Mouse (Mus musculus) stomach, postnatal 0 days (tissue): Measurements from ENCODE around the gene Sugp1.

Source experiments
- CTCF ChIP-seq: IDR thresholded peaks from 2 replicates; pipeline ENCODE4 v1.5.1; 2016; ENCODE audit warnings: antibody characterized with exemption, low read depth, mild to moderate bottlenecking, moderate library complexity
- EP300 ChIP-seq: optimal IDR thresholded peaks from 2 replicates; pipeline ENCODE3; 2016; ENCODE audit warnings: antibody characterized with exemption

DNA sequence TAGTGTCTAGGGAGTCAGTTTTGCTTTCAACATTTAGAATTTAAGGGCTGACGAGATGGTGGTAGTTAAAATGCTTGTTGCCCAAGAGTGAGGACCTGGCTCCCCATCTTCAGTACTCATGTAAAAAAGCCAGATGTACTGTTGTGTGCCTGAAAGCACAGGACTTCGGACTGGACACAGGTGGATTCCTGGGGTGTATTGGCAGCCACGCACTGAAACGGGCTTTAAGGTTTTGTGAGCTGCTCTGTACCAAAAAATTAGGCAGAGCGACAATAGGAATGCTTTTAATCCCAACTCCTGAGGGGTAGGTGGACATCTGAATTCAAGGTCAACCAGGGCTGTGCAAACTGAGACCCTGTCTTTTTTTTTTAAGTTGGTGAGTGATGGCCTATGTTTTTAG is 1.4 kb downstream of the Sugp1 start:
- TF ChIP-seq CTCF (no peak), EP300 (no peak)
